Mouse (Mus musculus) embryo, embryonic 10.5 days (tissue): ENCODE results near the gene Ntrk3.

ENCODE experiments used
- DNase-seq: peaks from one replicate; pipeline ENCODE4 v3.0.0-alpha.2; 2015; ENCODE audit warnings: low spot score

The Ntrk3 gene

GRCm38 (mm10) chr7:78579461-78580234 lies 158.2 kb downstream of the Ntrk3 start:
- peak; percentile 58 for DNase-seq

DNA sequence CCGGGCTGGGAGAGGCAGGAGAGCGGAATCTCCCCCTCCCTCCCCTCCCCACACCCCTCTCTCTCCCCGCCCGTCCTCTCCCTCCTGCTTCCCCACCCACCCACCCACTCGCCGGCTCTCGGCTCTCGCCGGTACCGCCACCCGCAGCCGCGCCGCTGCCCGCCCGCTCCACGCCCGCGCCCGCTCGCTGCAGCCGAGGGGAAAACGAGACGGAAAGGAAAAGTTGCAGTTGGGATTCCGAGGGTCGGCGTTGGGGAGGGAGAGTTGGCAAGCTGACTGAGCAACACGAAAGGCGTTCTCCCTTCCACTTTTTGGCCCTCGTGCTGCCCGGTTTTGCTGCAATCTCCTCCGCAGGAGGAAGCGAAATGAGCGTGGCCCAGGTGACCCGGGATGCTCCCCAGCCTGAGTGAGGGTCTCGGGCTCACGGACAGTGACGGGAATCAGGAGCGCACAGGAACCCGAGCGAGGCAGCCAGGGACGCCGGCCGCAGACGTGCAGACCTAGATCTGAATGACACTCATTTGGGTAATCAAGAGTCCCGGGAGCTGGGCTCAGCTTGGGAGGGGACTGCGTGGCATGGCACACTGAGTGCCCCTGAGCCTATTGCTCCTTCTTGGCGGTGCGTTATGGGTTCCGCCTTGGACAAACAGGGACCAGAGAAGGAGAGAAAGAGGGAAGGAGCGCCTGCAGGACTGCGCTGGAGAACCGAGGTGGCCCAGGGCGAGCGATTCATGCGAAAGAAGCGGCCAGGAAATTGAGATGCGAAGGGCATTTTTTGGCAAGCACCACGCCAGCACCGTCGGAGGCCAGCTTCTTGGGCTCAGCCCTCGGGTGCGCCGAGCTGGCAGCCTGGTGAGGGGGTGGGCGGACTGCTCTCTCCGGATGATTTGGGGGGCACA lies 159.1 kb downstream of the Ntrk3 start:
- DNase-seq, result peak; percentile 46

DNA sequence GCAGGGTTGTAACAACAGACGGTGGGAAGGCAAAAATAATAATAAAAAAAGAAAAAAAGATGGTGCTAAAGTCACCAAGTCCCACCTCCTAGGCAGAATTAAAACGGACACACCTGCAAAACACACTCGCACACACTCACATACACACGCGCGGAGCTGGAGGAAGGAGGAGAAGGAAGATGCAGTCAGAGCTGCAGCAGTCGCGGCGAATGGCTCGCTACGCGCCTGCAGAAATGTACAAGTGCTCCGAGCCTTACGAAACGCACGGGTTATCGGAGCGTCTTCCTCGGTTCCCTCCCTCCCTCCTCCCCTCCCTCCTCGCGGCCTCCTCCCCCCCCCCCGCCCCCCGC lies 159.7 kb downstream of the Ntrk3 start:
- peak; percentile 62 for DNase-seq

- DNase-seq, result peak; percentile 71
Observed at GRCm38 (mm10) chr7:78577462-78578110, 160.2 kb downstream of the Ntrk3 start.

DNA sequence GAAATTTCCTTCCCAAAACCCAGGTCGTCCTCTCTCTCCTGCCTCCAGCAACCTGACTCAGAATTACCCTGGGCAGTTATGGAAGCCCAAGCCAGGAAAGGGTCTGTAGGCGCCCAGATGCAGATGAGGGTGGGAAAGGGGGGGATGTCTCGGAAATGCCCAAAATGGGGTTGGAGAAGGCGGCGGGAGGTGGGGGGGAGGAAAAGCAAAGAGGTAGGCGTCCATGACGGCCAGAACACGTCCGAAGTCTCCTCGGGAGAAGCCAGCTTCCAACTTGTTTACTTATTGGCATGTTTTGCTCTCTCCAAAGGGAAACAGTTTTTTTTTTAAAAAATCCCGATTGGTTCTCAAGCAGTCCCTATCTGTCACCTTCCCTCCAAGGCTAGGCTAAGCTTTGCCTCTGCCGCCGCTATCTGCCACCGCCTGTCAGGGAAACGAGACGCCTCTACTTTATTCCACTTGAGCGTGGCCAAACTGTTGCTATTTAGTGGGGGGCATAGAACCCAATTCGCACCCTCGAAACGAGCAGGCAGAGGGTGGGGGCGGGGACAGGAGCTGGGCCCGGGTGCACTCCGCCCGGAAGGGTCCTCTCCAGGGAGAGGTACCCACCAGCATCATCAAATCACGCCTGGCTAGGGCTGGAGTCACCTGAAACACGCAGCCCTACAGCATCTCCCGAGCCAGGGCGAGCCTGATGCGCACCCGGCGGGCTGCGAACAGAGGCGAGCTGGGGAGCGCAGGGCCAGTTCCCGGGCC lies 160.9 kb downstream of the Ntrk3 start:
- no peak for DNase-seq

- DNase-seq, result no peak
Observed at GRCm38 (mm10) chr7:78576169-78576568, 161.6 kb downstream of the Ntrk3 start.

DNA sequence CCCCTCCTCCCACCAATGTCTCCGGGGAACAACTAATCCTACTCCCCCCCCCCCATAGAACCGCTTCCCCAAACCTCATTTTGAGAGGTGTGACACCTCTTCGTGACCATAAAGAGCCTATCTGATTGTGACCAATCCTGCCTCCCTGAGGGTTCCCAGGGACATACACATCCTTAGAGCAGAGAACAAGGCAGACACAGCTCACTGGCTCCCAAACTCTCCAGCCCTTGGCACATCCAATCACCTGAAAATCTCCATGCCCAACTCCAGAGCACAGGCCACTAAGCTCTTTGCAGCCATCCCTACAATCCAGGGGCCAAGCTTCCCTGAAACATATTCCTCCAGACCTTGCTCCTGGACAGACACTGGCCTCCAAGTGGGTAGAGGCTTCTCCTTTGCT lies 162.3 kb downstream of the Ntrk3 start:
- DNase-seq, result no peak

- no peak for DNase-seq
Observed at GRCm38 (mm10) chr7:78571196-78571595, 166.6 kb downstream of the Ntrk3 start.

GRCm38 (mm10) chr7:78569255-78569618 lies 168.6 kb downstream of the Ntrk3 start:
- DNase-seq, result no peak

GRCm38 (mm10) chr7:78568411-78569254 lies 169.2 kb downstream of the Ntrk3 start:
- peak; percentile 88 for DNase-seq

- DNase-seq, result peak; percentile 71
Observed at GRCm38 (mm10) chr7:78566617-78567016, 171.2 kb downstream of the Ntrk3 start.

GRCm38 (mm10) chr7:78565386-78565785 lies 172.4 kb downstream of the Ntrk3 start:
- no peak for DNase-seq

DNA sequence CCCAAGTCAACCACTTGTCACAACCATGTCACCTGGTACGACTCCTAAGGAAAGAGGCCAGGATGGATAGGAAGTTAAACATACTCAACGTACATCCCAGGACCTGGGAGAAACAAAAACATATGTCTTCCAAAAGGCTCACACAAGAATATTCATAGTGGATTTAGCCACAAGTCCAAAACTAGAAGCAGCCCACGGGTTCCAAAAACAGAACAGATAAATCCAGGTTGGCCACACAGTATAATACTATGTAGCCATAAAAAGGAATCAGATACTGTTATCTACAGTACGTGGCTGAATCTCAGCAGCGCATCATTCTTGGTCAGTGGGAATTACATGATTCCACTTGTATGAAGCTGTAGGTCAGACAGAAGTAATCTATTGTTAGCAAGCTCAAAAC lies 179.3 kb downstream of the Ntrk3 start:
- no peak for DNase-seq

DNA sequence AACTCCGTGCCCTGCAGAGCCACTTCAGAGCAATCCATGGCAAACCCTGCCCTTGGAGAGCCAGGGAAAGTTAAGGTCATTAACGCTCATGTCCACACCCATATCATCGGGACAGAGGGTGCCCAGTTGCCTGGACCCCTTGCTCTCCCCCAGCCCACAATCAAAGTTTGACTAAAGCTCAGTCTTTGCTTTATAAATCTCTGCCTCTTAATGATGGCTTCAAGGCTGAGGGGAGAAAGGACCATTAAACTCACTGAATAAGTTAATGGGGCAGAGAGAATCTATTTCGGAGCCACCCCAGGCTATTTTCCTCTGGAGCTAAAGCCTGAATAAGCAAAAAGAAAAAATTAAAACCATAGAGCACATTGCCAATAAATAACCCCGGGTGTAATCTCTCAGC lies 182.3 kb downstream of the Ntrk3 start:
- DNase-seq, result no peak

DNA sequence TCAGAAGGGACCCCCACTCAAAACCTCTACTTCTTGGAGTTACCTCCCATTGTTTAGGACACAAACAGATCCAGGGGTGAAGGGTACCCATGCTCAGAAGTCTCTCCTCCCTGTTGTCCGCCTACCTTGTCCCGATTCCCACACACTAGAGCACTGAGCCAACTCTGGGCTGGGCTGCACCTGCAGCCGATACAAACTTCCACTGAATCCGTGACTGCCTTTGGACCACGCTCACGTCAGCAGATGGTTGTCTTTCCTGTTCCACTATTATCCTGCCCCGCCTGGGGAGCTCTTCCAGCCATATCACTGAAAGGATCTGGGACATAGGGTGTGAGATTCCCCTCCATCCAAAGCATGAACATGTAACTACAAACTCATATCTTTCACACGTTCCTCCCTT lies 188.4 kb downstream of the Ntrk3 start:
- DNase-seq, result no peak

- no peak for DNase-seq
Observed at GRCm38 (mm10) chr7:78548721-78549120, 189.1 kb downstream of the Ntrk3 start.

GRCm38 (mm10) chr7:78546551-78546950 lies 191.3 kb downstream of the Ntrk3 start:
- DNase-seq, result peak; percentile 6

DNA sequence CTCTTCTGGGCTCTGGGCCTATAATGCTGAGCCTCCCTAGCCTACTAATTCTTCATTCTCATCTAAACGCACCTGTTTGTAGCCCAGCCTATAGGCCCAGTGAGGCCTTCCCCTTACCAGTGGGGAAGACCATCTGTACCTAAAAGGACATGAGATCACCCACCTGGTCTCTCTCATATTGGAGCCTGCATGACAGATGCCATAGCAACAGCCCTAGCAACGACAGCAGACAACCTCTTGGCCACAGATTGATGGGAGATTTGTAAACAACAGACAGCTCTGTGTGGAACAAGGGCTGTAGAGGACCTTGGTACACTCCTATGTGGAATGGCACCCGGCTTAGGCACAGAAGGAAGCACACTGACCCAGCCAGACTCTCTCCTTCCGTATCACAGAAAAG lies 195.3 kb downstream of the Ntrk3 start:
- DNase-seq, result no peak

- peak; percentile 31 for DNase-seq
Observed at GRCm38 (mm10) chr7:78530286-78530685, 207.5 kb downstream of the Ntrk3 start.

GRCm38 (mm10) chr7:78528008-78528407 lies 209.8 kb downstream of the Ntrk3 start:
- no peak for DNase-seq

- no peak for DNase-seq
Observed at GRCm38 (mm10) chr7:78527564-78527963, 210.2 kb downstream of the Ntrk3 start.
